Mouse (Mus musculus) heart, postnatal 0 days (tissue): ENCODE data around the gene Cfap52. TPM values are rescaled to one million over a fixed set of nuclear protein-coding genes. Genes with fewer than 3 reads are reported as not detected.

Experiments
- ATAC-seq: fragments of 200-750 bp; cut with Nextera tagmentation; 2 replicates; pipeline ENCODE4 v1.8.0; 2017; ENCODE audit warnings: low read depth, moderate number of reproducible peaks, moderate library complexity; ENCODE audit not compliant: insufficient read depth
- DNase-seq: peaks from one replicate; pipeline ENCODE4 v3.0.0-alpha.2; 2016; ENCODE audit warnings: low spot score
- H3K27ac ChIP-seq: fragments of 300-500 bp; sonication (generic); 2 replicates; pipeline ENCODE4 v1.5.1; 2014; ENCODE audit warnings: low read depth, mild to moderate bottlenecking
- H3K27me3 ChIP-seq: fragments of 300-500 bp; sonication (generic); 2 replicates; pipeline ENCODE4 v1.6.1; 2014; ENCODE audit warnings: low read length, mixed read lengths; ENCODE audit not compliant: control insufficient read depth, insufficient read depth
- H3K36me3 ChIP-seq: fragments of 300-500 bp; sonication (generic); replicated peaks from 2 replicates; pipeline ENCODE4 v1.6.1; 2014; ENCODE audit warnings: low read length, mixed read lengths; ENCODE audit not compliant: control insufficient read depth, insufficient read depth
- H3K4me1 ChIP-seq: fragments of 300-500 bp; sonication (generic); 2 replicates; pipeline ENCODE4 v1.6.1; 2014; ENCODE audit warnings: antibody characterized with exemption; ENCODE audit not compliant: control insufficient read depth, insufficient read depth
- H3K4me2 ChIP-seq: fragments of 300-500 bp; sonication (generic); 2 replicates; pipeline ENCODE4 v1.6.1; 2014; ENCODE audit warnings: low read depth, mild to moderate bottlenecking, low read length, moderate library complexity
- H3K4me3 ChIP-seq: fragments of 300-500 bp; sonication (generic); 2 replicates; pipeline ENCODE4 v1.5.1; 2014; ENCODE audit warnings: low read depth, low read length
- H3K9ac ChIP-seq: fragments of 300-500 bp; sonication (generic); replicated peaks from 2 replicates; pipeline ENCODE4 v1.6.1; 2014; ENCODE audit warnings: low read depth, low read length, mixed read lengths
- H3K9me3 ChIP-seq: fragments of 300-500 bp; sonication (generic); replicated peaks from 2 replicates; pipeline ENCODE4 v1.6.1; 2016; ENCODE audit warnings: low read length; ENCODE audit not compliant: control insufficient read depth
- CTCF ChIP-seq: IDR thresholded peaks from 2 replicates; pipeline ENCODE4 v1.5.1; 2016; ENCODE audit warnings: antibody characterized with exemption, control low read depth, low read depth
- EP300 ChIP-seq: IDR thresholded peaks from 2 replicates; pipeline ENCODE4 v1.6.1; 2016; ENCODE audit warnings: antibody characterized with exemption, low read depth
- WGBS: fragments of 180-500 bp; shearing (Covaris S2); extraction: QIAGEN DNeasy Blood & Tissue Kit; methylation state at CpG from one replicate; pipeline ENCODE4 v1.1.7; 2014; 5-methylcytosine and 5-hydroxymethylcytosine counted together
- polyA plus RNA-seq: library from polyadenylated mRNA; unstranded; fragments of >200 nt; fragmentation: Nextera tagmentation; extraction: Ambion mirVana; gene quantifications from 2 replicates; pipeline ENCODE4 v1.2.1, GENCODE M21; 2015
- total RNA-seq: library from RNA; depleted of rRNA; stranded (reverse); fragments of >200 nt; gene quantifications from 2 replicates; pipeline ENCODE4 v1.2.3, GENCODE M21; 2014; ENCODE audit warnings: low replicate concordance

The Cfap52 gene
- total and polyA plus RNA-seq, 2 experiments from 2014 or later: 0.12 TPM; not detected in 1

DNA sequence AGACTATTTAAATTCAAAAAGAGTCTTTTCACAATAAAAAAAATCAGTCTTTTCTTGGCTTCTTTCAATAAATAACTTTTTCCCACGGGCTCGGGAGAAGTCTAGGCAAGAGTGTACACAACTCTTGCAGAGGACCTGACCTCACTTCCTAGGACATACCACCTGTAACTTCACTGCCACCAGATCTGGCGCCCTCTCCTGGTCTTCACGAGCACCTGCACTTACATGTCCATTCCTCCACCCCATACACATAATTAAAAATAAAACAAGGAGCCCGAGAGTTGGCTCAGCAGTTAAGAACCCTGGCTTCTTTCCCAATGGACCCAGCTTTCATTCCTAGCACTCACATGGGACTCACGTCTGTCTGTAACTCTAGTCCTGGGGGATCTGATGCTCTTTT, 1.3 kb downstream of the Cfap52 start:
- H3K9me3 ChIP-seq: no peaks in the 10 kb centered on the region
- H3K9ac ChIP-seq: no peak overlapping the region
- no peak for ATAC-seq
- no peak overlapping the region for H3K4me3 ChIP-seq
- no peaks in the 10 kb centered on the region for H3K36me3 ChIP-seq
- 69% methylated on average over 6 of the region's 6 CpGs for WGBS
- H3K27me3 ChIP-seq: no peaks in the 10 kb centered on the region
- TF ChIP-seq EP300 (no peak), CTCF (peak; percentile 17; the same call in 1 of the 2 replicates)
- no peak overlapping the region for H3K27ac ChIP-seq
- H3K4me1 ChIP-seq: peaks cover 10% of the 10 kb centered on the region; the same call in 1 of the 2 replicates
- no peak overlapping the region for H3K4me2 ChIP-seq
- DNase-seq: no peak

DNA sequence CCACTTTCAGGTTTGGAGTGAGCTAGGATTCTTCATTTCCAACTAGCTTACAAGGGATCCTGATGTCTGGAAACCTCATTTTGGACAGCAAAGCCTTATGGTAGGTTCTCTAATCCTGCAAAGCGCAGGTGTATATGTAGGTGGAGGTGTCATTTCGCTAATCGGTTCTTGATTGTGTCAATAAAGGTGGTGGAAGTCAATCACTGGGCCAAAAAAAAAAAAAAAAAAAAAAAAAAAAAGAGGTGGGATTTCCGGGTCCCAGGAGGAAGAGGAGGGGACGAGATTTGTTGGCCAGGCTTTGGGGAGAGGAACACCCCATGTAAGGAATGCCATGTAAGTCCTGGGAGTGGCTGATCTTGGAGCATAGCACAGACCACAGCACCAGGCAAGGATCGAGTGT, 11.0 kb downstream of the Cfap52 start:
- ATAC-seq (no peak), DNase-seq (no peak)
- H3K4me2 ChIP-seq: no peak overlapping the region
- no peaks in the 10 kb centered on the region for H3K4me1 ChIP-seq
- no peaks in the 10 kb centered on the region for H3K27me3 ChIP-seq
- no peaks in the 10 kb centered on the region for H3K36me3 ChIP-seq
- WGBS: 85% methylated on average over 6 of the region's 6 CpGs
- H3K9ac ChIP-seq: no peak overlapping the region
- no peaks in the 10 kb centered on the region for H3K9me3 ChIP-seq
- H3K4me3 ChIP-seq: no peak overlapping the region
- TF ChIP-seq CTCF (no peak), EP300 (no peak)
- no peak overlapping the region for H3K27ac ChIP-seq

DNA sequence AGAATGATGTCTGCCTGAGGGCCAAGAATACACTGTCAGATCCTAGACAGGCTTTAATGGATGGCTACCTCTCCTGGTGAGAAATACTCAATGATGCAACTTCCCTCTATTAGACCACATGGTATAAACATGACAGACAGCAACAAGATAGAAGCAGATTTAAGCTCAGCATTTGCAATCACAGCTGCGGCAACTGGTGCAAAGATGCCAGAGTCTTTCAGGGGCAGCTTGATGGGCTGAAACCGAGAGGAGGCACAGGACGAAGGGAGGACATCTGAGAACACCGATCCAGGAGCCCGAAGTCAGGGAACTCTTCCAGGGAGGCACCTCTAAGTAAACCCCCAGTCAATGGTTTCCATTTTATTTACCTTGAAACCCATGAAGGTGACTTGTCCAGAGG, 11.8 kb downstream of the Cfap52 start:
- 85% methylated on average over 5 of the region's 5 CpGs for WGBS
- no peak for TF ChIP-seq EP300
- no peak for TF ChIP-seq CTCF

DNA sequence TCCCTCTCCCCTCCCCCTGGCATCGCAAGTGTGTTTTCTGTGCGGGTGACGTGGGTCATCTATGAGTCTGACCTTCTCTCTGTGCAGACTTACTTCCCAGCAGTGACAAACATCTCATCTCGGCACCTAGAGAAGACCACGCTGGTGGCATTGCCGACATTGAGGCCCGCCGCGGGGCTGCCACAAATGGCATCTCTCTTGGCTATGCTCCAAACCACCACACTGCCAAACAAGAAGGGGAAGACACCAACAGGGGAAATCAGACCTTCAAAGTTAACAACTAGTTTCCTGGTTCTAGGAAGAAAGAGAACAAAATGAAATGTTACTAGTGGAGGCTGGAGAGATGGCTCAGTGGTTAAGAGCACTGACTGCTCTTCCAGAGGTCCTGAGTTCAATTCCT, 16.0 kb downstream of the Cfap52 start:
- no peak for ATAC-seq
- TF ChIP-seq CTCF: no peak
- no peak for TF ChIP-seq EP300
- whole genome bisulfite sequencing: 65% methylated on average over 9 of the region's 9 CpGs

More for the DNA sequence above, 11.8 kb downstream of the Cfap52 start:
- Histone ChIP-seq H3K9ac (no peak overlapping the region), H3K27me3 (no peaks in the 10 kb centered on the region), H3K36me3 (no peaks in the 10 kb centered on the region), H3K4me3 (no peak overlapping the region), H3K27ac (no peak overlapping the region), H3K9me3 (no peaks in the 10 kb centered on the region), H3K4me2 (no peak overlapping the region), H3K4me1 (0 out of 2 replicates have a peak, but pooled peaks cover 3% of the 10 kb centered on the region)
- ATAC-seq: no peak
- no peak for DNase-seq

DNA sequence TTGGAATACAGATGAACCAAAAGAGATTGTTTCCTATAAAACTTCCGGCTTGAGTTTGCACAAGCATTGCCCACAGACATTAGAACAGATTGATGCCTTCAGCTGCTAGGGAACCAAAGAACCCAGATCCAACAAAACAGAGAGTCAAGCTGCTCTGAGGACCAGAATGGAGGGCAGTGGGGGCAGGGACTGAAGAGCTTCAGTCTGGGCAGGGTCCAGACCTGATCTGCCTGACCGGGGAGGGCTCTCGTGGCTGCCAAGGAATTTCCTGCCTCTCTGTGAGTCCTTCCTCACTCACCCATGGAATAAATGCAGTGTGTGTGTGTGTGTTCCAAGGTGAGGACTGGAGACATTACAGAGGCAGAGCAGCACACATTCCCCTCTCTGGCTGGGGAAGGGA, 17.2 kb downstream of the Cfap52 start:
- Histone ChIP-seq H3K27ac (no peak overlapping the region), H3K9ac (no peak overlapping the region), H3K4me1 (peaks cover 11% of the 10 kb centered on the region; the same call in 1 of the 2 replicates), H3K9me3 (no peaks in the 10 kb centered on the region), H3K36me3 (no peaks in the 10 kb centered on the region), H3K27me3 (no peaks in the 10 kb centered on the region), H3K4me3 (no peak overlapping the region), H3K4me2 (no peak overlapping the region)
- ATAC-seq (no peak), DNase-seq (no peak)
- 27% methylated on average over 3 of the region's 3 CpGs for WGBS
- TF ChIP-seq CTCF (no peak), EP300 (no peak)

More for the DNA sequence above, 16.0 kb downstream of the Cfap52 start:
- no peak for DNase-seq
- H3K9ac ChIP-seq: no peak overlapping the region
- H3K36me3 ChIP-seq: no peaks in the 10 kb centered on the region
- H3K4me3 ChIP-seq: no peak overlapping the region
- H3K9me3 ChIP-seq: no peaks in the 10 kb centered on the region
- H3K27me3 ChIP-seq: no peaks in the 10 kb centered on the region
- no peak overlapping the region for H3K27ac ChIP-seq
- peaks cover 11% of the 10 kb centered on the region; the same call in 1 of the 2 replicates for H3K4me1 ChIP-seq
- no peak overlapping the region for H3K4me2 ChIP-seq

DNA sequence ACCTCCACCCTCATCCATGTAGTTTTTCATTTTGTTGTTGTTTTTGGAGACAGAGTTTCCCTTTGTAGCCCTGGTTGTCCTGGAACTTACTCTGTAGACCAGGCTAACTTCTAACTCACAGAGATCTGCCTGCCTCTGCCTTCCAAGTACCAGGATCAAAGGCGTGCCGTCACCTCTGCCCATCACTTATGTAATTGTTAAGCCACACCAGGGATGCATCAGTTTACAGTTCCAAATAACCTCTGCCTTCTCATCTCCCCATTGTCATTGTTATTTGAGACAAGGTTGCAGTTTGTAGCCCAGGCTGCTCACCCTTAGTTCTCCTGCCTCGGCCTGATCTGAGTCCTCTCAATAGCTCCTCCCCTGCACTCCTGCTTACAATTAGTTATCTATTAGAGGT, 33.3 kb downstream of the Cfap52 start:
- 79% methylated on average over 3 of the region's 3 CpGs for WGBS
- ATAC-seq: no peak
- TF ChIP-seq EP300 (no peak), CTCF (no peak)

More for the DNA sequence above, 33.3 kb downstream of the Cfap52 start:
- H3K27me3 ChIP-seq: no peaks in the 10 kb centered on the region
- DNase-seq: no peak
- no peak overlapping the region for H3K4me2 ChIP-seq
- H3K27ac ChIP-seq: no peak overlapping the region
- H3K36me3 ChIP-seq: no peaks in the 10 kb centered on the region
- H3K4me1 ChIP-seq: no peaks in the 10 kb centered on the region
- no peaks in the 10 kb centered on the region for H3K9me3 ChIP-seq
- no peak overlapping the region for H3K9ac ChIP-seq
- no peak overlapping the region for H3K4me3 ChIP-seq
